Mouse (Mus musculus) G1E (cell line): Measurements from ENCODE around the gene Cd200. TPM values are rescaled to one million over a fixed set of nuclear protein-coding genes. Genes with fewer than 3 reads are reported as not detected.

Experiments
- ATAC-seq: 2 replicates; pipeline ENCODE4 v1.8.0; 2016; ENCODE audit warnings: mild to moderate bottlenecking; ENCODE audit not compliant: insufficient number of reproducible peaks, poor library complexity, low FRiP score, severe bottlenecking; ENCODE audit errors: extremely low read depth
- DNase-seq: peaks from one replicate; pipeline ENCODE4 v3.0.0; 2012; ENCODE audit warnings: low spot score
- H3K27me3 ChIP-seq: 2 replicates; pipeline ENCODE4 v1.6.1; 2012; ENCODE audit warnings: mild to moderate bottlenecking, low read length, inconsistent platforms; ENCODE audit not compliant: insufficient read depth
- H3K36me3 ChIP-seq: replicated peaks from 2 replicates; pipeline ENCODE3; 2012; ENCODE audit warnings: mild to moderate bottlenecking, inconsistent platforms
- H3K4me1 ChIP-seq: 2 replicates; pipeline ENCODE4 v1.6.1; 2012; ENCODE audit warnings: low read depth, low read length, inconsistent platforms, mixed read lengths; ENCODE audit not compliant: insufficient read depth
- H3K4me3 ChIP-seq: 2 replicates; pipeline ENCODE4 v1.5.1; 2012; ENCODE audit warnings: low read depth, mild to moderate bottlenecking, inconsistent platforms, low read length, moderate library complexity, mixed read lengths
- H3K9me3 ChIP-seq: replicated peaks from 2 replicates; pipeline ENCODE4 v1.6.1; 2012; ENCODE audit warnings: inconsistent platforms
- CTCF ChIP-seq: IDR thresholded peaks from 2 replicates; pipeline ENCODE4 v1.5.1; 2012; ENCODE audit warnings: low read depth, low read length, inconsistent platforms, mixed read lengths
- GATA1 ChIP-seq: IDR thresholded peaks from 2 replicates; pipeline ENCODE4 v1.6.1; 2012; ENCODE audit warnings: borderline replicate concordance, low read length, inconsistent platforms, mixed read lengths
- GATA2 ChIP-seq: IDR thresholded peaks from 2 replicates; pipeline ENCODE4 v1.6.1; 2012; ENCODE audit warnings: low read depth, low read length, inconsistent platforms, borderline replicate concordance
- POLR2AphosphoS5 ChIP-seq: IDR thresholded peaks from 2 replicates; pipeline ENCODE4 v1.6.1; 2012; ENCODE audit warnings: low read depth, low read length, inconsistent platforms; ENCODE audit not compliant: insufficient replicate concordance
- TAL1 ChIP-seq: conservative IDR thresholded peaks from 2 replicates; pipeline ENCODE4 v1.6.1; 2012; ENCODE audit warnings: low read depth, low read length, inconsistent platforms, mixed read lengths
- polyA plus RNA-seq: library from polyadenylated mRNA; stranded (reverse); fragments of >175 nt; gene quantifications from 2 replicates; pipeline ENCODE4 v1.2.3, GENCODE M21; 2012
- total RNA-seq, 2 experiments: library from RNA; stranded (forward) in 1 of 2; stranded (reverse) in 1 of 2; fragments of 200-1000 nt in 1 of 2; fragments of >200 nt in 1 of 2; fragmentation: Nextera tagmentation in 1 of 2; gene quantifications; 2 replicates each; pipeline ENCODE4 v1.2.3; 2014 to 2017

Gene Cd200
- total and polyA plus RNA-seq, 3 experiments = not detected

DNA sequence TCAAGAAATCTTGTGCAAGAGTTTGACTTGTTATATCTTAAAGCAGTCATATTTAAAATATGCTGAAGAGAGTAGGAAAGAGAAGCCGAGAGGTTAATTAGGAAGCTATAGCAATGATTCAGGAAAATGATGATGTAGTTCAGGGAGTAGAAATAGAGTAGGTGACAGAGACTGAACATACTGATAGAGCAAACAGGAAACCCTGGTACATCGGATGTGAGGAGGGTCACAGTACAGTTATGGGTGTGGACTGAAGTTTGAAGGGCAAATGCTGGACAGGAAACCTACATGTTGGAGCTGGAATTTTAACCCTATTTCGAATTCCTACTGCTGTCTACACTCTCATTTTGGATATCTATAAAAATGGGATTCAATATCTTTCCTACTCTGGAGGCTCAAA lies 29.9 kb downstream of the Cd200 start:
- ATAC-seq (no peak), DNase-seq (no peak)
- TF ChIP-seq GATA1 (no peak), TAL1 (no peak), CTCF (no peak), POLR2AphosphoS5 (no peak), GATA2 (no peak)
- no peaks in the 10 kb centered on the region for H3K36me3 ChIP-seq
- H3K27me3 ChIP-seq = no peaks in the 10 kb centered on the region
- H3K4me1 ChIP-seq = no peaks in the 10 kb centered on the region
- H3K9me3 ChIP-seq = no peaks in the 10 kb centered on the region
- no peak overlapping the region for H3K4me3 ChIP-seq

DNA sequence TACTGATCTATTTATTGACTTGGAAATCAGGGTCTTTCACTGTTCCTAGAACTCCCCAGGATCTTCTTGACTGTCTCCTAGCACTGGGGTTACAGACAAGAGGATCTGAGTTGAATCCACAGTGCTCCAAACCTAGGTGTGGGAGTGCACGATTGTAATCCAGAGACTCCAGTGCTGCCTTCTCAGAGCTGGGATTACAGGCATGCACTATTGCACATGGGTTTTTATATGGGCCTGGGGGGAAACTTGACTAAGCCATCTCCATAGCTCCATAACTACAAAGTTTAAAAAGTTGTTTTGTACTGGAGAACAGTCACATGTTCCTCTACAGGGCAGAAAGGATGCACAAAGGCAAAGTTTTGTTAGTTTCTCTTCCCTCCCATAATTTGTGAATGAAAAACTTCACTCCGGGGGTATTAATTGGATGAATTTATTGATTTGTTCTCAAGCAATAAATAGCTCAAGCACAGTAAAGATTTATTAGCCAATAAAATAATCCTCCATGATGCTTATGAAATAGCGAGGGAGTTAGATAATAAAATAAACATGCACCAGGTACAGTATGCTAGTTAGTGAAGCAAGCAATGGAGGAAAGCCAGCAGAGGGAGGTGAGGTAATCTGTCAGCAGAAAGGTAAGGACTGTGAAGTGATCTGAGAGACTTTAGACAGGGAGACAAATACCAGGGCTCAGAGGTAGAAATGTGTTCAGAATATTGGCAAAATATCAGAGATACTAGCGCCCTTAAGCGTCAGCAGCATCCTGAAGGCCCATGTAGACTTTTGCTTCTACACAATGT lies 30.5 kb downstream of the Cd200 start:
- ATAC-seq = no peak
- H3K9me3 ChIP-seq = no peaks in the 10 kb centered on the region
- H3K4me3 ChIP-seq = no peak overlapping the region
- H3K4me1 ChIP-seq = no peaks in the 10 kb centered on the region
- H3K27me3 ChIP-seq = no peaks in the 10 kb centered on the region
- no peaks in the 10 kb centered on the region for H3K36me3 ChIP-seq
- no peak for DNase-seq
- no peak for TF ChIP-seq GATA1
- no peak for TF ChIP-seq GATA2
- TF ChIP-seq CTCF = no peak
- no peak for TF ChIP-seq TAL1
- TF ChIP-seq POLR2AphosphoS5 = no peak

DNA sequence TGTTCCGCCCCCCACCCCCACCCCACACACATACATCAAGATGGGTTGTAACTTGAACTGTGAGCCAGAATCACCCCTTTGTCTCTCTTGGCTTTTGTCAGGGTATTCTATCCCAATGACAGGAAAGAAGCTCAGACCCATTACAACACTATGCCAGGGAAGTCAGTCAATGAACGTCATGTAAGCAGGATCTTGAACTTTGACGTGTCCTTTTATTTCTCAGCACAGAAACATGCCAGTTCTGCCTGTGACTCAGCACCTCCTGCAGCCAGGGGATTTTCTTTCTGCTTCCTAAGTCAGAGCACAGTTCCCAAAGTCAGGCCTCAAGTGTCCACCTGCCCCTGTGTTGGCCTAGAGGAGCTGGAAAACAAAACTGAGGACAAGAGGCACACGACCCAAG lies 31.5 kb downstream of the Cd200 start:
- Histone ChIP-seq H3K27me3 (no peaks in the 10 kb centered on the region), H3K9me3 (no peaks in the 10 kb centered on the region), H3K4me3 (no peak overlapping the region), H3K36me3 (no peaks in the 10 kb centered on the region), H3K4me1 (no peaks in the 10 kb centered on the region)
- no peak for ATAC-seq
- DNase-seq = no peak
- TF ChIP-seq GATA2 = no peak
- TF ChIP-seq TAL1 = no peak
- no peak for TF ChIP-seq GATA1
- TF ChIP-seq POLR2AphosphoS5 = no peak
- no peak for TF ChIP-seq CTCF

DNA sequence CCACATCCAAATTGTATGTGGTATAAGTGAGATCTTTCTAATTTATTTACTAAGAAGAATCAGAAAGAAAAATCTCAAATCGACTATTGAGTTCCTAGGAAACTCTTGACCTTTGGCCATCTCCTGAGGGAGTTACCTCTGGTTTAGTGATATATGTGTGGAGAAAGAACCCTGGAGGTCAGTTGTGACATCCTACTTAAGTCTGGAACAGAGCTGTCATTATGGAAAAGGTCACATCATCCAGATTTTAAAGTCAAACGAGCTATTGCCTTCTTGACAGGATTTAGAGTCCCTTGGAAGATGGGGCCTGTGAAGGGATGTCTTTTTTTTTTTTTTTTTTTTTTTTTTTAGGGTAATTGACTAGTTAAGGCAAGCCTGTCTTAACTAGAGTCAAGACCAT lies 32.0 kb downstream of the Cd200 start:
- Histone ChIP-seq H3K27me3 (no peaks in the 10 kb centered on the region), H3K4me1 (no peaks in the 10 kb centered on the region), H3K9me3 (no peaks in the 10 kb centered on the region), H3K36me3 (no peaks in the 10 kb centered on the region), H3K4me3 (no peak overlapping the region)
- no peak for TF ChIP-seq TAL1
- TF ChIP-seq GATA2 = no peak
- no peak for TF ChIP-seq CTCF
- TF ChIP-seq POLR2AphosphoS5 = no peak
- no peak for TF ChIP-seq GATA1
- DNase-seq = no peak
- no peak for ATAC-seq

DNA sequence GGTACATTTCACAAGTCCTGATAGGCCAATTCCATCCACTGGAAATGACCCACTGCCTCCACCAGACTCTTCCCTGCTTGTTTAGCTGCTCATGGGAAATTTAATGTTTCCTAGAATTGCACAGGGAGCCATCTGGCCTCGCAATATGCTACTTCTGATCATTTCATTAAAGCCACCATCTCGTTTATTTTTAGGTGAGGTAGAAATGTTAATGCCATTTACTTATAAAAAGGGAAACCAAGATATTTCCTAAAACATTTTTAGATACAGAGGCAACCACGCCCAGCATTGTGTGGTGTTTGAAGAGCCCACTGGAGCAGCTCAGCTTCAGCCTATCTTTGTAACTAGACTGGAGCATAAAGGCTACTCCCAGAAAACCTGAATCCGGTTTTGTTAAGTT lies 32.6 kb downstream of the Cd200 start:
- no peak for ATAC-seq
- Histone ChIP-seq H3K4me3 (no peak overlapping the region), H3K27me3 (no peaks in the 10 kb centered on the region), H3K9me3 (no peaks in the 10 kb centered on the region), H3K36me3 (no peaks in the 10 kb centered on the region), H3K4me1 (no peaks in the 10 kb centered on the region)
- DNase-seq = no peak
- TF ChIP-seq POLR2AphosphoS5 (no peak), GATA2 (no peak), TAL1 (no peak), CTCF (no peak), GATA1 (no peak)

DNA sequence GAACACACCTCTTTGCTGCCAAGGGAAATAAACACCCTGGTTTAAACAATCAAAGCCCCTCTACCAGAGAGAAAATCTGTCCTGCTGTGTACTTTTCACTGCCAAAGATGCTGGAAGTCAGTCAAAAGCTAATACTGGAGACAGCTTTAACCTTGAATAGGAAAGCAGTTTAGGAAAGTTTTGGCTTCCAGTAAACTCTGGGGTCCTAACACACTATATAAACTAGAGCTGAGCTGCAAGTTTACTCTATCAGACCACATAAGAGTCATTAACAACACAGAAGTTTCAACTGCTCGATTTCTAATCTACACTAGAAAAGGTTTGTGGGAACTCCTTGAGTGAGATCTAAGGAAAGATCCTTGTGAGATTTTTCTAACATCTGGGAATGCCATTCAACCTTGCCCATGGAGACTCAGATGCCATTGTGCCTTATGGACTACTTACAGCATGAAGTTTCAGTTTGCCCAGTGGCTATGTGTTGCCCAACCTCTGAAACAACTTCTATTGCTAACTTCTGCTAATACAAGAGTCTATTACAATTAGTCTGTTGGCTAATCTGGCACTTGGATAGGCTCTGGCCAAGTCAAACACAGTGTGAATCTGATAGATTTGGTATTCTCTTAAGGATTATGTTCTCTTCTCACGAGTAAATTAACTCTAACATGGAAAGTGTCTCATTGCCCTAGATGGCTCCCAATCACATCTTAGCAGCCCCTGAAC lies 33.2 kb downstream of the Cd200 start:
- DNase-seq = no peak
- Histone ChIP-seq H3K27me3 (no peaks in the 10 kb centered on the region), H3K4me1 (no peaks in the 10 kb centered on the region), H3K9me3 (no peaks in the 10 kb centered on the region), H3K36me3 (no peaks in the 10 kb centered on the region), H3K4me3 (no peak overlapping the region)
- TF ChIP-seq GATA2 (no peak), GATA1 (no peak), TAL1 (no peak), POLR2AphosphoS5 (no peak), CTCF (no peak)
- ATAC-seq = no peak
